Comparison of ENCODE assay signal across 9 mouse cellular contexts in genomic region chr17:28080045-28080816, GRCm38 (mm10). TPM values are rescaled to one million over a fixed set of nuclear protein-coding genes. Genes with fewer than 3 reads are reported as not detected.
DNase-seq lines count a peak whose midpoint lies in the region; ATAC-seq and TF ChIP-seq lines count a peak whose summit lies in the region.
"Had no signal": no experiment of that assay in that cellular context is flagged by ENCODE, and none has a peak within 500 bp of the region (broad histone marks: within the 10 kb centered on the region; RNA-seq: fewer than 3 reads in every experiment).

Tcp11 (minus strand) TSS chr17:28080639.

- no peak for TF ChIP-seq CTCF in CH12.LX (conservative IDR thresholded peaks at IDR 0.05 in 1 of 2, IDR thresholded peaks at IDR 0.05 in 1 of 2; ENCODE audit: low read depth in 2 of 2, low read length in 2 of 2)

- no peak within 1 kb of the TSS for H3K27ac ChIP-seq in CH12.LX (ENCODE audit: insufficient read depth, low read depth)
- H3K27ac ChIP-seq in hindbrain, embryonic 11.5 days (ENCODE audit: low read depth, low read length): no peak within 1 kb of the TSS
- H3K27ac ChIP-seq in liver, embryonic 12.5 days: no peak within 1 kb of the TSS

- peak; percentile 88 for ATAC-seq in hindbrain, embryonic 11.5 days (ENCODE audit: low FRiP score)
- peak; percentile 57 for ATAC-seq in liver, embryonic 12.5 days
- ATAC-seq in monocyte, adult 5-6 weeks (replicated peaks; ENCODE audit: insufficient number of reproducible peaks, low FRiP score, low TSS enrichment, poor library complexity, severe bottlenecking): peak; percentile 86

- H3K4me3 ChIP-seq in CH12.LX (replicated peaks in 1 of 3; ENCODE audit: low read depth in 2 of 3, low read length in 2 of 3, poor library complexity in 1 of 3): peak within 1 kb of the TSS; percentile 34 to 47 (median 43)
- peak within 1 kb of the TSS; percentile 66 for H3K4me3 ChIP-seq in hindbrain, embryonic 11.5 days (ENCODE audit: low read depth, low read length)
- peak within 1 kb of the TSS; percentile 64 for H3K4me3 ChIP-seq in liver, embryonic 12.5 days

- in situ Hi-C loops in CH12.LX (cut with MboI; ENCODE audit: low pct_ligation_motif_present, low pct_unique_long_range_greater_than_20kb, low sequenced_read_pairs): loop anchor here (5.0 to 25.0 kb wide), 2 partner anchors 82 to 232 kb away; partner anchors contain the start of gene Fance

- H3K9me3 ChIP-seq in CH12.LX (replicated peaks; ENCODE audit: low read length): peaks cover 5% of the 10 kb centered on the region
- no peaks in the 10 kb centered on the region for H3K9me3 ChIP-seq in hindbrain, embryonic 11.5 days (ENCODE audit: control insufficient read depth, low read length)
- H3K9me3 ChIP-seq in liver, embryonic 12.5 days (replicated peaks): no peaks in the 10 kb centered on the region

- no peak for TF ChIP-seq POLR2A in CH12.LX (IDR thresholded peaks at IDR 0.05; ENCODE audit: low read depth, low read length)

- H3K36me3 ChIP-seq in CH12.LX (replicated peaks in 1 of 2; ENCODE audit: control insufficient read depth in 1 of 2, insufficient read depth in 1 of 2, low read length in 1 of 2): no peaks in the 10 kb centered on the region
- no peaks in the 10 kb centered on the region for H3K36me3 ChIP-seq in hindbrain, embryonic 11.5 days (ENCODE audit: control insufficient read depth, insufficient read depth, low read length)
- H3K36me3 ChIP-seq in liver, embryonic 12.5 days: no peaks in the 10 kb centered on the region

- dilution Hi-C loops in CH12.LX (cut with MboI; ENCODE audit: extremely low pct_ligation_motif_present, extremely low pct_unique_long_range_greater_than_20kb, low sequenced_read_pairs): no loop called here

- TF ChIP-seq EP300 in CH12.LX (IDR thresholded peaks at IDR 0.05; ENCODE audit: low read length): no peak

- WGBS in hindbrain, embryonic 11.5 days: under 1% methylated on average over 50 of the region's 57 CpGs
- 3% methylated on average over 48 of the region's 57 CpGs for WGBS in liver, embryonic 12.5 days (ENCODE audit: insufficient replicate concordance)

- no peak for TF ChIP-seq RAD21 in CH12.LX (IDR thresholded peaks at IDR 0.05; ENCODE audit: low read depth, low read length)

- peak within 1 kb of the TSS; percentile 43 for H3K4me2 ChIP-seq in CH12.LX (ENCODE audit: insufficient read depth, low read depth, poor library complexity, severe bottlenecking)
- peak within 1 kb of the TSS; percentile 99 for H3K4me2 ChIP-seq in hindbrain, embryonic 11.5 days (replicated peaks; ENCODE audit: low read depth, low read length)
- peak within 1 kb of the TSS; percentile 98 for H3K4me2 ChIP-seq in liver, embryonic 12.5 days

- peak; percentile 65 to 66 for DNase-seq in frontal cortex, postnatal 10 days (ENCODE audit: low spot score in 2 of 2)
- DNase-seq in frontal cortex, postnatal 25 days (ENCODE audit: low spot score in 2 of 2): no peak
- DNase-seq in CH12.LX (ENCODE audit: extremely low read depth): no peak
- peak; percentile 75 for DNase-seq in embryo, embryonic 11.5 days (ENCODE audit: low read depth, low spot score)
- DNase-seq in hindbrain, embryonic 11.5 days (ENCODE audit: low spot score): peak; percentile 82
- DNase-seq in thymus, postnatal 10 days (ENCODE audit: low spot score in 2 of 2): peak; percentile 79 to 83

- H3K9ac ChIP-seq in CH12.LX (ENCODE audit: insufficient read depth, low read depth): 0 out of 2 replicates have a peak within 1 kb of the TSS, but pooled peaks have one; percentile 10
- H3K9ac ChIP-seq in hindbrain, embryonic 11.5 days (ENCODE audit: low read depth, low read length): peak within 1 kb of the TSS; percentile 48; the same call in 1 of the 2 replicates
- H3K9ac ChIP-seq in liver, embryonic 12.5 days: peak within 1 kb of the TSS; percentile 67

- peaks cover 6 to 12% of the 10 kb centered on the region in 2 experiments; a peak in 3 of 4 replicates for H3K4me1 ChIP-seq in CH12.LX (ENCODE audit: control insufficient read depth in 1 of 2, insufficient read depth in 2 of 2)
- H3K4me1 ChIP-seq in hindbrain, embryonic 11.5 days (replicated peaks; ENCODE audit: control insufficient read depth, insufficient read depth, low read length): 0 out of 2 replicates have a peak, but pooled peaks cover 2% of the 10 kb centered on the region
- peaks cover 32% of the 10 kb centered on the region for H3K4me1 ChIP-seq in liver, embryonic 12.5 days

- H3K27me3 ChIP-seq in CH12.LX (replicated peaks): peaks cover 38% of the 10 kb centered on the region
- no peaks in the 10 kb centered on the region for H3K27me3 ChIP-seq in hindbrain, embryonic 11.5 days (ENCODE audit: control insufficient read depth, insufficient read depth, low read length)
- H3K27me3 ChIP-seq in liver, embryonic 12.5 days (replicated peaks): peaks cover 26% of the 10 kb centered on the region

- no peaks in the 10 kb centered on the region for H3K79me2 ChIP-seq in CH12.LX (replicated peaks; ENCODE audit: control insufficient read depth, extremely low read depth, insufficient read depth, poor library complexity, severe bottlenecking)

TF ChIP-seq in CH12.LX, 34 proteins besides CTCF, POLR2A, EP300 and RAD21:
- TF ChIP-seq SMC3 (IDR thresholded peaks at IDR 0.05; ENCODE audit: low read depth, low read length): no peak
- TF ChIP-seq MAX (IDR thresholded peaks at IDR 0.05; ENCODE audit: low read length): no peak
- TF ChIP-seq BHLHE40 (IDR thresholded peaks at IDR 0.05; ENCODE audit: low read depth, low read length): no peak
- TF ChIP-seq USF1 (IDR thresholded peaks at IDR 0.05; ENCODE audit: low read depth, low read length): no peak

RNA-seq across cellular contexts. Expression of gene Tcp11, which starts in this region (rescaled TPM):
- total RNA-seq in CH12.LX (2012; rRNA removed) (not detected in 2 replicates), CH12.LX (2014; rRNA removed) (not detected in 2 replicates)
- not detected in 2 replicates for polyA plus RNA-seq in CH12.LX (2012; ENCODE audit: insufficient read length, low read depth)
- 0.99 and 1.3 TPM in 2 replicates for polyA plus RNA-seq in hindbrain, embryonic 11.5 days (2014; fragmentation: Nextera tagmentation; extraction: Ambion mirVana)
- 0.44 and 0.53 TPM in 2 replicates for polyA plus RNA-seq in liver, embryonic 12.5 days (2016; fragmentation: Nextera tagmentation; extraction: Ambion mirVana)
- total RNA-seq in monocyte, adult 5-6 weeks (2017): 1.6 to 2.7 TPM (median 2.3 TPM) in 3 replicates
- total RNA-seq: adrenal gland, adult 18-20 months had no signal

Comparison
In these comparisons a context has a peak if more than half of its experiments do, and no peak if none do; other contexts are left out.
1. DNase-seq: peak in frontal cortex, postnatal 10 days (2 of 2), embryo, embryonic 11.5 days (single experiment), hindbrain, embryonic 11.5 days (single experiment) and thymus, postnatal 10 days (2 of 2); none in frontal cortex, postnatal 25 days (0 of 2) and CH12.LX (single experiment).
2. Peak in ATAC-seq, H3K4me3 ChIP-seq, H3K9ac ChIP-seq and H3K4me2 ChIP-seq in liver, embryonic 12.5 days; RNA of the gene not detected or under 1 TPM.
3. H3K4me2 ChIP-seq: peak in every context shown above with its lines; median percentile 99 in hindbrain, embryonic 11.5 days; 98 in liver, embryonic 12.5 days; 43 in CH12.LX.
4. H3K9ac ChIP-seq: peak in every context shown above with its lines; median percentile 67 in liver, embryonic 12.5 days; 48 in hindbrain, embryonic 11.5 days; 10 in CH12.LX.
5. Peak in every context shown above with its lines, with median percentiles within 50 percentile points of each other: H3K4me3 ChIP-seq and ATAC-seq.